Mouse (Mus musculus) cerebellum, adult 18-20 months (tissue): ENCODE data around the gene Adamtsl2.

ENCODE experiments used
- DNase-seq, 2 experiments: peaks; one replicate each; pipeline ENCODE4 v3.0.0; 2021

The Adamtsl2 gene

DNA sequence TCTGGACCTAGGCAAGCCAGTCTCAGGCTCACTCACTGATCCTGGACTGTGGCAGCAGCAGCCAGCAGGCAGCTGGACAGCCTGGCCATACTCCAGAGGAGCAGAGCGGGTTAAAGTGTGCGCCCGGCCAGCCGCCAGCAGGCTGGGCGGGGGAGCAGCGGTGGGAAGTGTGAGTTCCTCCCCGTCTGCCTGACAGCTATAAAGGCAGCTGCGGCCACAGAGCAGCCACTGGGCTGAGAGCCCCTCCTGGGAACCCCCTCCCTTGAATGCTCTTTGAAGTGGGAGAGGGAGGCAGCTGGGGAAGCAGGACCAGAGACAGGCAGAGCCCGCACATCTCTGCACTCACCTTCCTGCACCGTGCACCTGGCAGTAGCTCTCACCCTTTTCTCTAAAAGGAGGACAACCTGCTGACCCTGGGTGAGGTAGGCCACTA, at the start of gene Adamtsl2:
Adamtsl2 (plus strand) TSS at position 228 of the 433 bp plus-strand sequence.
- peak; percentile 22 to 23 for DNase-seq

DNA sequence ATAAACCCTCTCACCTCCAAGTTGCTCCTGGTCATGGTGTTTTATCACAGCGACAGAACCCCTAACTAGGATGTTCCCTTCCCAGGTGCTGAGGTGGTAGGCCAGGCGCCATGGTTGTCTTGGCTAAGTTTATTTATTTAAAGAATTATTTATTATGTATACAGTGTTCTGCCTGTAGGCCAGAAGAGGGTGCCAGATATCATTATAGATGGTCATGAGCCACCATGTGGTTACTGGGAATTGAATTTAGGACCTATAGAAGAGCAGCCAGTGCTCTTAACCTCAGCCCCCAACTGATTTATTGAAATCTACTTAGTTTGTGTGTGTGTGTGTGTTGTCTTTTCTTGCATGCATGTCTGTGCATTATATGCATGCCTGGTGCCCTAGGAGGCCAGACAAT, 46.8 kb upstream of the Adamtsl2 start:
- no peak for DNase-seq

DNA sequence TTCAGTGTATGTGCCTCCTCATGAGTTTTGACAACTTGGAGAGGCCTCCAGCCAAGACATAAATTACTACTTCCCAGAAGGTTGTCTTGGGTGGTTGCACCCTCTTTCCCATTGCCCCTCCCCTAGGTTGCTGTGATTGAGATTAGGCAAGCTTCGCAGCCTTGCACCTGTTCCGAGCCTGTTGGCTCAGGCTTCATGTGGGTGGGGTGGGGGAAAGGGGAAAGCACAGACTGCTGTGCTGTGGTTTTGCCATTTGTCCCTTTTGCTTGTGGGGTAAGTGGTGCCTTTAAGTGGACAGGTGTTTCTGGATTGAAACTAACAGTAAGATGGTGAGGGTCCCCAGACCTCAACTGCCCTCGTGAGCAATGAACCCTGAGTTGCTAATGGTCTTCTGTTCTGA, 43.2 kb upstream of the Adamtsl2 start:
- DNase-seq: no peak

DNA sequence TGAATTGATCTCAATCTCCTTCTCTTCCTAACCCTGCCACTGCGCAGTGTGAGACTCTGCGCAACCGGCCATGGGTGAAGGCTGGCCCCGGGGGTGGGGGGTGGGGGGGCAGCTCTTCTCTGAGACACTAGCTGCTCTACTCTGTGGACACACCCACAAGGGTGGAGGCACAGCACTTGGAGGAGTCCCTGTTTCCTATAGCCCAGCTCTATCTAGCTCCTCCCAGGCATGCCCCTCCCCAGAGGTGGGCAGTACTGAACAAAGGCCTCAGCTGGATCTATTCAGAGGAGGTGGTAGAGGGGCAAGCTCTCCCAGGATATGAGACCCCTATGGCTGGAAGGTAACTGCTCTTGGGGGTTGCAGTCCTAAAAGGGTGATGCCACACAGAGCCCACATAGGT, 42.2 kb upstream of the Adamtsl2 start:
- DNase-seq: no peak

DNA sequence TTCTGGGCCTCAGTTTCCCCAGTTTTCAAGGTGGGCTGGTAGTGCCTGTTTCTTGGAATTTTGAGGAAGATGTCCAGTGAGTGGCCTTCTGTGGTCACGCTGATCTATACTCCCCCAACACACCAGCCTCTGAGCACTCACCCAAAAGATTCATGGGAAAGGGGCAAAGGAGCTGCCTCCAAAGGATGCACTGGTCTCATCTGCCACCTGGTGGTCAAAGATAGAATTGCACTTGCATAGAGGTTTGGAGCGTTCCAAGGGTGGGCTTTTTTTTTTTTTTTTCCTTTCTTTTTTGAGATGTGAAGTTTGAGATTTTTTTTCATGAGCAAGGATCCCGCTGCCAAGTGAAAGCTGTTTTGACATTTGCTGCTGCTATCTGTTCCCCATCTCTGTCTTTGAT, 40.6 kb upstream of the Adamtsl2 start:
- peak; percentile 74 to 81 for DNase-seq

DNA sequence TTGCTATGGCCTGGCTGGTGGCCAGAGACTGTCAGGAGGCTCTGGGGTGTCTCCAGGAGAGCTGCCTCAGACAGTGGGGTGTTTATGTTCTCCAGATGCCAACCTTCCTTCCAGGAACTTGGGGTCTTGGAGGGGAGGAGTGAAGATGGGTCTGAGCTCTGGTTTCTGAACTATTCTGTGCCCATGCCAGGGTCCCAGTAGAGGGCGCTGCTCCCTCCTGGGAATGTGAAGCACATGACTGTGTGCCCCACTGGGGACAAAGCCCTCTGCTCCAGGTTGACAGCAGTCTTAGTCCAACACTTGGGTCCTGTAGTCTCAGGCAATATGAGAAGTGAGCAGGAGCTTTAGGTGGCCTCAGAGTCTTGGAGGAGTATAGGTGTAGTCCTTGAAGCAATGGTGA, 39.9 kb upstream of the Adamtsl2 start:
- no peak for DNase-seq

DNA sequence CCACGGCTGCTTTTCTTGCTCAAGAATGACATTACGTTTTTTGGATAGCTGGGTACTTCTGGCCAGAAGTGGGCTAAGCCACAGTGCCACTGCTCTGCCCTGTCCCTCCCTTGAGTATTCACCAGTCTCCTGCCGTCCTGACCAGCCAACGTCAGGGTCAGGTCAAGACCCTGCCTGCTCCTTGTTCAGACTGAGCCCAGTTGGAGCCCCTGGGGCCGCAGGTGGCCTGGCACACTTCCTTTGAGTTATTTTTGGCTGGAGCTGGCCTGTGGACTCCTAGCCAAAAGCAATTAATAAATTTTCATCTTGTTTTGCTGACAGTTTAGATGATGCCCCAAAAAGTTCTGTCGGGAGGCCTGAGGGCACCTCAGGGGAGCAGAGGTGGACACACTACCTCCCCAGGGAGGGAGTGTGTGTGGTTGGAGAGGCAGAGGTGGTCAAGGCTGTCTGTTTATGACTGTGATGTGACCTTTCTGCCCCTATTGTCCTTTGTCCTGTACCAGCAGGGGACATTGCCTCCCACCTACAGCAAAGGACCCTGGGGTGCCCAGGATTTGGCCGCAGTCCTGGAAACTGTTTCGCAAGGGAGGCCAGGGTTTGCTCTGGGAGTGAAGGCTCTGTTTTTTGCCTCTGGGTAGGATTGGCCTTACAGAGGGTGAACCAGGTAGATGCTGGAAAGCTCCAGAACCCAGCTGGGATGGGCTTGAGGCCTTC, 36.9 kb upstream of the Adamtsl2 start:
- DNase-seq: no peak

DNA sequence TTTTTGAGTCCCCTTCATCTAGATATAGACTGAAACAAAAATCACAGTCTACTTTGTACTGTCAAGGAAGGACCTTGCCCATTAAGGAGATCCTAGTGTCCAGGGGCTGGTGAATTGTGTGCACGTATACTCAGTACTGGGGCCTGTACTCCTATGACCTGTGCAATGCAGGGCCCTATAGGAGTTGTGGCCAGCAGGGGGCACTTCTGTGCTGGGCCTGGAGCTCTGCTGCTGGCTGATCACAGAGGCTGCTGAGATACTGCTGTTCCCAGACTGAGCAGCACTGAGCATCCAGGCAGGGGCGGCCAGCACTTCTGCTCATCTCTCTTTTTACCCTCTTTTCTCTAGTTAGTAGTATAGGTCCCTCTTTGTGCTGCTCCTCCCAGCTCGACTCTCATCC, 35.7 kb upstream of the Adamtsl2 start:
- DNase-seq: peak; percentile 77 to 83

DNA sequence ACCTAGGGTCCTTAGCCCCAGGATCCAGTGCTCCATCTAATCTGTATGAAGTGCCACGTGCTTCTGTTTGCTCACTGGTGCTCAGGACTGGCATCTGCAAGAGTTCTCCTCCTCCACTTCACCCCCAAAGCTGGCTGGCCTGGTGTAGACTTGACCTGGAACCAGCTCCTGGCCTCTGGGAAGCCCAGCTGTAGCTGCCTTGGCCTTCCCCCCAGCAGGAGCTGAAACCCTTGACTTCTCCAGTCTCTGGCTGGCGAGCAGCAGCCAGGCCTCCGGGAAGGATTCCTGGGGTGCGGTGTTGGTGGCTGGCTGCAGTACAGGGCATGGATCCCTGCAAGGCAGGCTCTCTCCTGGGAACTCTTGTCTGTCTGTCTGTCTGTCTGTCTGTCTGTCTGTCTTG, 35.0 kb upstream of the Adamtsl2 start:
- DNase-seq: no peak

DNA sequence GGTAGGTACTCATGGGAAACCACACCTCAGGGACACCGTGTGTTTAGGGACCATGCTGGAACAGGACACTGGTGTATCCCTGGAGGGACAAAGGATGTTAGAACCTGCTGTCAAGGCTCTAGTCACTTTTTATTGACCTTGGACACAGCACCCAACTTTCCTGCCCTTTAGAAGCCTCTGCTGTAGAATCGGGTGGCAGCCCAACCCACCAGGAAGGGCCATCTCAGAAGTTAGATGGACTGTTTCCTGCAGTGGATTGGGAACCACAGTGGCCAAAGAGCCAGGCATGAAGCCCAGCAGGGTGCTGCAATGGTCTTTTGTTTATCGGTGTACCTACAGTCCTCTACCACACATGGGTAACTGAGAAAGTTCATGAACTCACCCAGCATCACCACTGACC, 34.5 kb upstream of the Adamtsl2 start:
- DNase-seq: no peak

DNA sequence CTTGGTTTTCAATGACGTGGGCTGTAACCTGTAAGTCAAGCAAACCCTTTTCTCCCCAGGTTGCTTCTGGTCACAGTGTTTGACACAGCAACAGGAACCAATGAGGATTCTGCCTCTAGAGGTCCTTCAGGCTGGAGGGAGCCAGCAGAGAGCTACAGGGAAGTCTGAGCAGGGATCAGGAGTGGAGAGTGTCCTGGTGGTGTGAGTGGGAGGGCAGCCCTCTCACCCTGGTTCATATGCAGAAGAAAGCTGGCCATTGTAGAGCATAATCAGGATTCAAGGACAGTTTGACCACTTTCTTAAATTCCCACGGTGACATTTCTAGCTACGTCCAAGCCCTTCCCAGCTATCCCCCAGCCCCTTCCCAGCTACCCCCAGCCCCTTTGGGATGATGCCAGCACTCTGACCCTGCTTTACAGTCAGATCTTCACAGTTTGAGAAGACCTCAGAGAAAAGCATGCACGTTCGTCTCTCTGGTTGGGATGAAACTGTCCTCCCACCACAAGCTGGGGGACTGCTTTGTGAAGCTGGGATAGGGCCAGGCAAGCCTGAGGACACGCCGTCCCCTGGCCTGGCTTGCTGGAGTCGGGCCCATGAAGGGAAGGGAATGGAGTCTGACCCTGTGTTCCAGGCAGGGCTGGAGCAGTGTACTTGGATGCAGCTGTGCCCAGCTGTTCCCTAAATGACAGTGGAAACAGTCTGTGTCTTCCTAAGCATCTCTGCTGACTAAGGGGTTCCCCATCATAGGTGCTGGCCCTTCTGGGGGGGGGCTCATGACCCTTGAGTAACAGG, 33.0 kb upstream of the Adamtsl2 start:
- DNase-seq: no peak

DNA sequence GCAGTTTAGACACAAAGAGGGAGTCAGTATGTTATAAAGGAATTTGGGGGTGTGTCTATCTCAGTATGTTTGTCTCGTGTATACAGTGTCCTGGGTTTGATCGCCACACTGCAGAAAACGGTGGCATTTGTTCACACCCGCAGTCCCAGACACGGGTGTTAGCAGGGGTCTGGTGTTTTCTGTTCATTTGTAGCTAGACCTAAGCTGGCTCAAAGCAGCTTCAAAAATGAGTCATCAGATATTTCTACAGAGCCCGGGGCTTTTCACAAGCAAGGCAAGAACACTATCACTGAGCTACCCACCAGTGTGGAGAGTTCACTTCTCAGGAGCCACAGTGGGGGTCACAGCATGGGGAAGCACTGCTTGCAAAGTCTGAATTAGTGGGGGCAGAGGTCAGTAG, 29.8 kb upstream of the Adamtsl2 start:
- no peak for DNase-seq

DNA sequence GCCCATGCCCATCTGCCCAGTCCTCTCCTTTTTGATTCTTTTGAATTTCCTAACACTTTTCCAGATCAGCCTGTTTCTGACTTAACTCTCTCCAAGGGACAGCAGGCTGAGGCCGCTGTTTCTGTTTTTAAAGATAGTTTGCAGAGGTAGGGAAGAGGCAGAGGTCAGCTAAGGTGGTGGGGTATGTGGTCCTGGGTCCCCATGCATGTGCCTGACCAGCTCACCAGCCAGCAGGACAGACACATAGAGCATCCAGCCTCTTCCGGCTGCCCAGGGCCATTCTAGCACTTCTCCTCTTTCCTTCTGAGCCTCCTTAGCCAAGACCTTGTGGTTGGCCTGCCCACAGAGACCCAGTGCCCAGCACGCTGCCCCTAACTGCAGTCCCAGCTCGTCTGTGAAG, 20.9 kb upstream of the Adamtsl2 start:
- DNase-seq: no peak

DNA sequence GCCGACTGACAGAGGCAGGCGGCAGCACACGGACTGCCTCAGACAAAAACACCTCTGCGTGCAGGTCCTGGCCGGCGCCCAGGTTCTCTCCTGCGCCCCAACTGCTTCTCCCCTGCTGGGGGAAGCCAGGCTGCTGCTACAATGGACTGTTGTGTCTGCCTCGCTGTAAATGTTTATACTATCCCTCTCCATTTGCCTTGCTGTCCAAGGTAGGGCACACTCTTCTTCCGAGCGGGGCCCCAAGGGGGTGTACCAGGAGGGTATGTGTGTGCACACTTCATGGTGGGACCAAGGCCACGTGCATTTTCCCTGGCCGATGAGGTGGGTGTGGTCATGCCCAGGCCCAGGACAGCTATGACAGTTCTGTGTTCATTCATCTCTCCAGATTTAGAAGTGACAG, 20.4 kb upstream of the Adamtsl2 start:
- no peak for DNase-seq

DNA sequence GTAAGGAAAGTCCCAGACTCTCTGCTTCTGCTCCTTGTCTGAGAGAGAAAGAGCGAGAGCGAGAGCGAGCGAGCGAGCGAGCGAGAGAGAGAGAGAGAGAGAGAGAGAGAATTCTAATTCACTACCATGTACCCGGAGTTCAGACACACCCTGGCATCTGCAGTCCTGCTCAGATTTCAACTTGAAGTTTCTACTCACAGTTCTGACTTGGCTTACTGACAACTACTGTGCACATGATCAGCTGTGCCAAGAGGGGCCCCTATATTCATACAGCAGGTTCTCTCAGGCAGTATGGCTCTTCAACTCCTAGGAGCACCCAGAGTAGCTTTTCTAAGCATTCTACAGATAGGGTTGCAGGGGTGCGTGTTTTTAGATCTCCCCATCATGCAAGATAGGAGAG, 20.0 kb upstream of the Adamtsl2 start:
- no peak for DNase-seq

DNA sequence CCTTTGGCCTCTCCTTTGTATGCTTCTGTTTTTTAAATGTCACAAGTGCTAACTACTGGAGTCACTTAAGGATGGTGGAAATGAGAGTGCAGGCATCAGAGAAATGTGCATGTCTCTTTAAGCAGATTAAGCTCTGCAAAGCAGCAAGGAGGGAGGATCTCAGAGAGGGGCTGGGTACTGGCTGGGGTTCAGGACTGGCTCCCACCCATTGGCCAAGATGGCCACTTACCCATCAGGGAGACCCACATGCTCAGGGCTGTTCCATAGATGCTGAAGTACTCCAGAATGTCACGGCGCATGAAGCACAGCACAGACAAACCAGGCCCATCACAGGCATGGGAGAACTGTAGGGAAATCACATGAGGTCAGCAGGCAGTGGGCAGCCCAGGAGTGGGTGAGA, 12.1 kb upstream of the Adamtsl2 start:
- no peak for DNase-seq

DNA sequence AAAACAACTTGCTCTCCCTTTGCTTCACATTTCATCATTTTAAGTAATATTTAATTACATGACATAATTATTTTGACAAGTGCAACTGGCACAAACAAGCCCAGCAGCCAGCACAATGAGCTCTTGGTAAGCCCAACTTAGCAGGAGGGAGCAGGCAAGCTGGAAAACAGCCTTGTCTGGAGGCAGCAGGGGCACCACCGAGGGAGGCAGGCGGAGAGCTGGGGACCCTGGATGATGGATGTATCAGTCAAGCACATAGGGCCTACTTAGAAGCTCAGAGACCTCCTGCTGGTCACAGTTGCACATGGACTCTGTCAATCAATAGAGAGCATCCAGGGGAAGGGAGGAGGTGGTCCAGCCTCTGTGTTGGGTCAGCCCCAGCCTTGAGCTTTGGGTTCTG, 11.2 kb upstream of the Adamtsl2 start:
- no peak for DNase-seq

DNA sequence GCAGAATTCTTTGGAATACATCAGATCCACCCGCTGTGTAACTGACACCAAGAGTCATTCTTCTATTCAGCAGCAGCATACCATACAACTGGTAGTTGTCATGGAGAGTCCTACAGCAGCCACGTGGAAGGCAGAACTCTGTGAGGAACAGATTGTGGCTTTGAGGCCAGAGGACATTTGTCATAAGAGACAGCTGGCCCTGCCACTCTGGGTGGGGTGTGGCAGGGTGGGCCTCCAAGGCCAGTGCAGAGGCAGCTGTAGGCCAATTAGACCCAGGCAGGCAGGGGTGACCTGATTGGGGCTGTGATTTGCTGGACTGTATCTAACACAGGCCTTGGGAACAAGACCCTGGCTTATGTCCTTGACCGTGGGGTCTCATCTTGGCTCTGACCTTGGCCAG, 9.5 kb upstream of the Adamtsl2 start:
- no peak for DNase-seq

DNA sequence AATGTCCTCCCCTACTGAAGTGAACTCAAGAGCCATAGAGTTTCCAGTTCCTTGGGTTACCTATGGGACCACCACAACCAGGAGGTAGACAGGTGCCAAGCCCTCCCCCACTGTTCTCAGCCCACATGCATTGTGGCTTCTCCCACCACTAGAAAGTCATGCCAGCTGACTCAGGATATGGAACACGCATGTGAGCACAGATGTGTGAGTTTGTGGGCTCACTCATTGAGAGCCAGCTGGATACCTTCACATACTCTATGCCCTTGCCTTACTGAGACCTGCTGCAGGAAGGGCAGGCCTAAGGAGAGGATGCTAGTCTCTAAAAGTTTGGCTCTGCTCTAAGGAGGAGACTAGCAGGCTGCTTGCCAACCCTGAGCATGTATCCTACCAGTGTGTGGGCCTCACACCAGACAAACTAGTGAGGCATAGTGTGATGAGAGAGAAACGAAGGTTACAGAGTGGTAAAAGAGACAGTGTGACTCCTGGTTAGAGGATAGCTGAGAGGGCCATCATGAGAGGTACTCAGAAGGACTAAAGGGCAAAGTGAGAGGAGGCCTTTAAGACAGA, 8.8 kb upstream of the Adamtsl2 start:
- no peak for DNase-seq

DNA sequence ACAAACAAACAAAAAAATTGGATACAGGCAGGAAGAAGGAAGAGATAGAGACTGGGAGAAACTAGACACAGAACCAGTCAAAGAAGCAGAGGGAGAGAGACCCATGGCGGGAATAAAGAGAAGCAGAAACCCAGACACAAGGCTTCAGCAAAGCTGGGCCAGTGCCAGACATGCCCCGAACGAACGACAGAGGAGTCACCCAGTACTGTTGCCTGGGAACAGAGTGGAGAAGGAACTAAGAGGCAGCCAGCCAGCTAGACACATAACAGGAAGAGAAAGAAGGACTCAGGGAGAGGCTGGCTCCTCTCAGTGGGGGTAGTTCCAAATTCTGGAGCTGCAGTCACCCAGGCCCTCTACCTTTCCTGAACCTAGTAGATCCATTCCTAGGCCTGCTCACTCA, 8.0 kb upstream of the Adamtsl2 start:
- DNase-seq: peak; percentile 19 to 36

DNA sequence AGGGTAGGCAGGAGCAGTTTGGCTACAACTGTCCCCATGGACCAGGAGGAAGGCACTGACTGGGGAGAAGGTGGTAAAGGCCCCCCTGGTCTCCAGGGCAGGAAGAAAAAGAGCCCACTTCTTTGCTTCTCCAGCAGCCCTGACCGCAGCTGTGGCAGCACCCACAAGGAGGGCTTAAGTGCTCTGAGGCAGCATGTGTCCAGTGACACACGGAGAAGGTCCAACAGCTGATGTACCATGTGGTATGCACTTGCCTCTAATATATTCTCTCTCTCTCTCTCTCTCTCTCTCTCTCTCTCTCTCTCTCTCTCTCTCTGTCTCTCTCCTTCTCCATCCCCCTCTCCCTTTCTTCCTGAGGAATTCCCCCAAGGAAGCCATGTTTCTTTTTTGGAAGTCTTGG, 7.2 kb upstream of the Adamtsl2 start, which contains the start of gene Mymk:
Mymk (minus strand) TSS at position 202 of the 400 bp plus-strand sequence.
- no peak for DNase-seq

DNA sequence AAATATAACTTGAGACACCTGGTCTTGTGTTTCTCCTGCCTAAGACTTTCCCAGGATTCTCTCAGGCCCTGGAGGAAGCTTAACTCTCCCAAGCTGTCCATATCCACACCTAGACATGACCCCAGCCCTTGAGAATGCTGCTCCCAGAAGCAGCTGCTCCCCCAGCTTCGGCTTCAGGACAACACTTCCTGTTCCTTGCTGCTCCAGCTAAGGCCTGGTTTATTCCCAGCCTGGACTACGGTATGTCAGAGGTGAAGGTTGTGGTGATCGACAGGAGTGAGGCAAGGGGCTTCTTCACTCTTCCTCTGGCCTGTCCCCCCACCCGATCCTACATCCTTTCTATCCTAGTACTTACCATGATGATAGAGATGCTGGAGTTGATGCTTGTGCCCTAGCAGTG, 5.8 kb upstream of the Adamtsl2 start:
- DNase-seq: no peak

DNA sequence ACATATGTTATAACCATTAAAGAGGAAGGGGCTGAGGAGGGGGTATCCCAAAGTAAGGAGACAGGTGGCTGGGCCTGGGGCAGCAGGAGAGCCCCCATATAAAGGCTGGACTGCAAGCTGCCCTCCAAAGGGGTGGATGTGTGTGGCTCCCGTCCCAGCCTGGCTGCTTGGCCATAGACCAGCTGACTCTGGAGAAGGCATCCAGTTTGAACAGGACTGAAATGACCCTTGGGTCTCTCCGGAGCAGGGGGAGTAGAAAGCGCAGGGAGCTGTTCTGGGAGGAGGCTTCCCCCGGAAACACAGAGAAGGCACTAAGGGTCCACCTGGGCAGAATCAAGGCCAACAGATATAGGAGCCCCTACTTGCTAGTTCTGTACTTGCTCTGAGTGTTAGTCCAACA, 4.4 kb upstream of the Adamtsl2 start:
- DNase-seq: peak; percentile 10 to 13

DNA sequence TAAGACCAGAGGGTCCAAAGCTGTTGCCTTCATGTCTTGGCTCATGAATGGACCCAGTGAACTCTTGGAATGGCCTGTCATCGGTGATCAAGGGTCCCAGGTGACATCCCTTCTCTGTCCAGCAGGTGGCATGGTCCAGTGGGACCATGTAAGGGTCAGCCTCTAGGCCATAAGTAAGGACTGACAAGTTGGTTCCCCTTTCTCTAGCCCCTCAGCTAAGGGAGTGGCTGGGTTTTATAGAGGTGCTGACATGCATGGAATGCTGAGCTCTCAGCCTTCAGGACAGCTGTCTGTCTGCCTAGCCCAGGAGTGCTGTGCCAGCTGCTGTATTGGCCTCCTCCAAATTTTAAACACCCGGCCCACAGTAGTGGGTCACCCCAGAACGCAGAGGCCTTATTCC, 3.7 kb upstream of the Adamtsl2 start:
- DNase-seq: peak; percentile 48 to 65
